In genomic region chr11:111212038-111212701, GRCm38 (mm10) we compare ENCODE assay signal across 10 mouse cellular contexts.
DNase-seq lines count a peak whose midpoint lies in the region; ATAC-seq and TF ChIP-seq lines count a peak whose summit lies in the region.
"Had no signal": no experiment of that assay in that cellular context is flagged by ENCODE, and none has a peak within 500 bp of the region (broad histone marks: within the 10 kb centered on the region; RNA-seq: fewer than 3 reads in every experiment).

No protein-coding gene starts in this region.

- no peak overlapping the region for H3K9ac ChIP-seq in hindbrain, embryonic 16.5 days (ENCODE audit: low read depth, low read length)
- H3K9ac ChIP-seq in stomach, postnatal 0 days (ENCODE audit: low read length) = no peak overlapping the region
- H3K9ac ChIP-seq: liver, embryonic 15.5 days had no signal

- peak; percentile 46 to 74 for DNase-seq in adrenal gland, adult (ENCODE audit: inconsistent age in 2 of 2, low spot score in 1 of 2)
- DNase-seq in adrenal gland, adult 18-20 months (ENCODE audit: low spot score in 2 of 2) = no peak
- peak; percentile 5 for DNase-seq in lung, postnatal 10 days
- DNase-seq in lung, adult 18-20 months = no peak
- peak; percentile 13 for DNase-seq in stomach, postnatal 0 days (ENCODE audit: low spot score)
- no peak for DNase-seq in left cerebral cortex, adult 18-20 months (ENCODE audit: low spot score in 2 of 2)
- DNase-seq: cerebellum, adult 8-10 months had no signal

- TF ChIP-seq CTCF in stomach, postnatal 0 days (IDR thresholded peaks at IDR 0.05; ENCODE audit: low read depth) = no peak

- no peaks in the 10 kb centered on the region for H3K36me3 ChIP-seq in hindbrain, embryonic 16.5 days (ENCODE audit: control insufficient read depth, insufficient read depth, low read length)
- H3K36me3 ChIP-seq in stomach, postnatal 0 days (ENCODE audit: control insufficient read depth, insufficient read depth, low read length) = no peaks in the 10 kb centered on the region
- H3K36me3 ChIP-seq: liver, embryonic 15.5 days had no signal

- no peak overlapping the region for H3K4me2 ChIP-seq in hindbrain, embryonic 16.5 days (ENCODE audit: low read length)
- no peak overlapping the region for H3K4me2 ChIP-seq in stomach, postnatal 0 days (replicated peaks; ENCODE audit: low read depth)
- H3K4me2 ChIP-seq: liver, embryonic 15.5 days had no signal

- peaks cover 4% of the 10 kb centered on the region for H3K4me1 ChIP-seq in hindbrain, embryonic 16.5 days (ENCODE audit: control insufficient read depth, insufficient read depth, low read depth, low read length)
- H3K4me1 ChIP-seq in stomach, postnatal 0 days (replicated peaks; ENCODE audit: control insufficient read depth, insufficient read depth) = no peaks in the 10 kb centered on the region
- H3K4me1 ChIP-seq: liver, embryonic 15.5 days had no signal

- no peaks in the 10 kb centered on the region for H3K27me3 ChIP-seq in hindbrain, embryonic 16.5 days (replicated peaks; ENCODE audit: control insufficient read depth, insufficient read depth, low read length)
- H3K27me3 ChIP-seq in stomach, postnatal 0 days (ENCODE audit: control insufficient read depth, insufficient read depth, low read length) = no peaks in the 10 kb centered on the region
- H3K27me3 ChIP-seq: liver, embryonic 15.5 days had no signal

- H3K27ac ChIP-seq in hindbrain, embryonic 16.5 days (ENCODE audit: low read depth, low read length) = peak overlapping the region; percentile 49; the same call in 1 of the 2 replicates
- no peak overlapping the region for H3K27ac ChIP-seq in stomach, postnatal 0 days (replicated peaks)
- H3K27ac ChIP-seq: liver, embryonic 15.5 days had no signal

- no peaks in the 10 kb centered on the region for H3K9me3 ChIP-seq in hindbrain, embryonic 16.5 days (ENCODE audit: control insufficient read depth, low read length)
- H3K9me3 ChIP-seq in stomach, postnatal 0 days (ENCODE audit: control insufficient read depth, low read length) = no peaks in the 10 kb centered on the region
- H3K9me3 ChIP-seq: liver, embryonic 15.5 days had no signal

- WGBS in hindbrain, embryonic 16.5 days = 53% methylated on average over 5 of the region's 5 CpGs
- 64% methylated on average over 5 of the region's 5 CpGs for WGBS in stomach, postnatal 0 days

- TF ChIP-seq EP300 in stomach, postnatal 0 days (optimal IDR thresholded peaks at IDR 0.05) = no peak

- ATAC-seq in hindbrain, embryonic 16.5 days = peak; percentile 90
- no peak for ATAC-seq in stomach, postnatal 0 days (ENCODE audit: low FRiP score, low TSS enrichment)
- no peak for ATAC-seq in erythroid progenitor cell, adult 5-6 weeks (replicated peaks; ENCODE audit: low FRiP score, poor library complexity, severe bottlenecking)

- no peak overlapping the region for H3K4me3 ChIP-seq in hindbrain, embryonic 16.5 days (ENCODE audit: low read length)
- H3K4me3 ChIP-seq in stomach, postnatal 0 days (ENCODE audit: low read depth, low read length) = no peak overlapping the region
- H3K4me3 ChIP-seq: liver, embryonic 15.5 days had no signal

Comparison
In these comparisons a context has a peak if more than half of its experiments do, and no peak if none do; other contexts are left out.
1. DNase-seq: peak in adrenal gland, adult (2 of 2), lung, postnatal 10 days (single experiment) and stomach, postnatal 0 days (single experiment); none in adrenal gland, adult 18-20 months (0 of 2), lung, adult 18-20 months (0 of 2) and left cerebral cortex, adult 18-20 months (0 of 2).